Mouse (Mus musculus): Measurements from ENCODE around the gene Ifnar1. TPM values are rescaled to one million over a fixed set of nuclear protein-coding genes. Genes with fewer than 3 reads are reported as not detected.
"Not testable (repeated sequence)": the region's sequence is repeated elsewhere in the genome, so short reads cannot be mapped to it uniquely, and the experiment has no call there.

Ifnar1 gene
- total RNA-seq, 2 experiments from 2014 or later: 83.8 to 92.7 TPM

DNA sequence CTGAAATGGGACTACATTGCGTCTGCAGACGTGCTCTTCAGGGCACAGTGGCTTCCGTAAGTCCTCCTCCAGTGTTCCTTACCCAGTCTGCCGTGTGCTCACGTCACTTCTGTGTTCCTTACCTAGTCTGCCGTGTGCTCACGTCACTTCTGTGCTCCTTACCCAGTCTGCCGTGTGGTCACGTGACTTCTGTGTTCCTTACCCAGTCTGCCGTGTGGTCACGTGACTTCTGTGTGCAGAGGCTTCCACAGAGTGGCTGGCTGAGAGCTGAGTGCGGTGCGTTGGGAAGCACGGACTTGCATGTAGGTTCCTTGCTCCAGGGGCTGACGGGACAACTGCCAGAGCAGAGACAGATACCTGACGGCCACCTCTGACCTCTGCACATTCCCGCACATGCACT, 11.2 kb downstream of the Ifnar1 start:
- DNase-seq: peak; percentile 43
- intact Hi-C loops (cut with DNase I): no loop called here

DNA sequence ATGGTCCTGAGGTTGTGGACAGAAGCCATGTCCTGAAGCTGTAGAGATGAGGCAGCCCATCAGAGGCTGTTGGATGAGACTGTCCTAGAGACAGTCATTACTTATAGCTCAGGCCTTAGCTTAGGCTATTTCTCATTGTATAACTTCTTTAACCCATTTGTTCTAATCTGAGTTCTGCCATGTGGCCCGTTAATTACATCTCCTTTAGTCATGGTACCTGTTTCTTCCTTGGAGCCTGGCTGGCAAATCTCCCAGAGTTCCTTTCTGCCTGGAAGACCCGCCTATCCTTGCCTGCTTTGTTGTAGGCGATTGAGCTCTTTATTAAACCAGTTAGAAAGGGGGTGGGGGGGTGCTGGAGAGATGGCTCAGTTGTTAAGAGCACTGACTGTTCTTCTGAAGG, 11.7 kb downstream of the Ifnar1 start:
- DNase-seq: no peak
- intact Hi-C loops (cut with DNase I): no loop called here

DNA sequence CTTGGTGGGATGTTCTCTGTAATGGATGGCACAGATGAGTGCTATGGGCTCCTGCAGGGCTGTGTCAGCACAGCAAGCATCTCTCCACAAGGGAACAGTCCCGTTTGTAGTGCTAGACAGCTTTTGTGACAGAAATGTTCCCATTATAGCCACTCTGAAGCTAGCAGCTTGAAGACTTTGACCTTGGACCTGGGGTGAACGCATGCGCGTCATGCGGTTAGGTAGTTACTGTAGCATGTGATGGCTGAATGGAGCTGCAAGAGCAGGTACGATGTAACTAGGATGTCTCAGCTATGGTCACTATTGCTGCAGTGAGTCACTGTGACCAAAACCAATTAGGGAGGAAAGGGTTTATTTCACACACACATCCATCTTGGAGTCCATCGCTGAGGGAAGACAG, 13.0 kb downstream of the Ifnar1 start:
- intact Hi-C loops (cut with DNase I): no loop called here
- no peak for DNase-seq

DNA sequence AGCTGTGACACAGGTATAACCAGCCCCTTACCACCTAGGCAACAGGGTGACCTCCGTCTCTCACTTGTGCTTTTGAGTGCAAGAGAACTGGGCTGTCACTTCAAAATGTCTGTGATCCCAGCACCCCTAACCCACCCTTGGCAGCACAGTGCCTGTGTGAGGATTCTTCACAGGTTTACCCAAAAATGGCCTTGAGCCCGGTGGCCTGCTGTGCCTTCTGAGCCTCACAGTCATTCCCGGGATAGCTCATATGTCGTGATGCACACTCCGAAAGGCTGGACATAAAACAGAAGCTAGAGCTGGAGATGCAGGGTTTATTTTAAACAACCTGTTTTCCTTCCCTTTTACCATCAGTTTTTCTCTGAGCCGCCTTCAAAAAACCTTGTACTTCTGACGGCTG, 19.7 kb downstream of the Ifnar1 start:
- no peak for DNase-seq
- intact Hi-C loops (cut with DNase I): no loop called here

DNA sequence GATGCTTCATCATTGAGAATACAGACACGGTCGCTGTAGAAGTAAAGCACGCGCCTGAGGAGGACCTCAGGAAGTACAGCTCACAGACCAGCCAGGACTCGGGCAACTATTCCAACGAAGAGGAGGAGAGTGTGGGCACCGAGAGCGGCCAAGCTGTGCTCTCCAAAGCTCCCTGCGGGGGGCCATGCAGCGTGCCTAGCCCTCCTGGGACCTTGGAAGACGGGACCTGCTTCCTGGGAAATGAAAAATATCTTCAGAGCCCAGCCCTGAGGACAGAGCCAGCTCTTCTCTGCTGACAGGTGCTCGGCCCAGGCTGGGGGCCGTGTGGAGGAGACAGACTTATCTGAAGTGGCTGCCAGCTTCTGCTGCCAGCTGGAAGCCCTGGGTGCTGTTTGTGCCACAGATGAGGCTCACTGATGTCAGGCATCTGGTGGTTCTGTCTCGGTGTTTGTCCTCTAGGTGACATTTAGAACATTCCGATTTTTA, 20.1 kb downstream of the Ifnar1 start:
- intact Hi-C loops (cut with DNase I): no loop called here
- DNase-seq: peak; percentile 66

DNA sequence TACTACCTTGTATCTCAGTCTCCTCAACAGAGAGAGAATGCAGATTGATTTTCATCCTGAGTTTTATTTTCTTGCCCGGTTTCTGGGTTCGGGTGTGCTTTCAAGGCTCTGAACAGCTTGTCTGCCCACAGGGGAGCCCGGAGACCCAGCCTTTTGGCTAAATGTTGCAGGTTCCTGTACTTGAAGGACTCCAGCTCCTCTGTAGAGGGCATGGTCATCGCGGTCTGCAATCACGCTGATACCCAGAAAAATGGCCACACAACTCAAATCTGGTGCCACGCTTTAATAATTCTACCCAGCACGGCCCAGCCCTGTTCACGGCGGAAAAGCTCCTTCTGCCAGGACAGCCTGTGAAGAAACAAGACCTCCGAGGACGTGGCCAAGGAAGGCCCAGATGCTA, 21.4 kb downstream of the Ifnar1 start:
- no peak for DNase-seq
- intact Hi-C loops (cut with DNase I): no loop called here

DNA sequence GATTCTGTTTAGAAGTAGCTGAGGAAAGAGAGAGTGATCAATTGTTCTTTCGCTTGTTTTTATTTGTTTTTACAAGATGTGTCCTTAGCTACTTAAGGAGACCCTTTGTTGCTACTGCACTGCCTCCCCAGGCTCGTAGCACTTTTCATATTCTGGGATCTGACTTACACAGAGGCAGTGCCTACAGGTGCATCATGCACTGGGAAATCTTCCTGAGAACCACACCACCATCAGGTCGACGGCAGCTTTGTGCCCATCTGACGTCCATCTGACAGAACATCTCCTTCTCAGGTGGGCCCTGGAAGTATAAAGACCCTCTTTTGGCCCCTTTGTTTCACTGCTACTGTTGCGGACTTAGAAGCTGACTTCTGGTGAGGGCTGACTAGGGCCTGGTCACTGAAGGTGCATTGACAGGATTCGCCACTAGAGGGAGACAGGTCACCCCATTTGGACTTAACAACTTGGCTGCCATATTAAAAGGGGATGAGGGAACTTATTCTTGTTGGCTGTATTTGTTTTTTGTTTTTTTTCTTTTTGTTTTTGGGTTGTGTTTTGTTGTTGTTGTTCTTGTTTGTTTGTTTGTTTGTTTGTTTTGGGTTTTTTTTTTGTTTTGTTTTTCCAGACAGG, 27.2 kb downstream of the Ifnar1 start:
- intact Hi-C loops (cut with DNase I): loop anchor here (2.0 to 5.0 kb wide), 2 partner anchors 49 to 70 kb away; no protein-coding TSS in a partner anchor
- peak; percentile 78 for DNase-seq

DNA sequence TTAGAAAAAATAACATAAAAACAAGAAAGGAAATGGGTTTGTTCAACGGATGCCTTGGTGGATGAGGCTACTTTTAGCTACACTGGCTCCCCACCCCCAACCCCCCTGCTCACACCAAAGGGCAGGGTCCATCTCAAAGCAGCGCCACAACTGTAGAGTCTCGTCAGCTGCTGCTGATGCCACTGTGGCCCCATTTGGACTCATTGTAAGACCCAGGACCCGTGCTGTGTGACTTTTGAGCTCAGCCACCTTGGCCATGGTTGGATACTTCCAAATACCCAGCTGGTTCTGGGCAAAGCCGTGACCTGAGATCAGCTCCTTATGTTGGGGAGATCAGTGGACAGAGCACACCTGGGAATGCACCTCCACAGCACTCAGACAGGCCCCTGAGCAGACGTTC, 28.1 kb downstream of the Ifnar1 start:
- intact Hi-C loops (cut with DNase I): loop anchor here (2.0 to 5.0 kb wide), 2 partner anchors 48 to 69 kb away; no protein-coding TSS in a partner anchor
- DNase-seq: no peak

DNA sequence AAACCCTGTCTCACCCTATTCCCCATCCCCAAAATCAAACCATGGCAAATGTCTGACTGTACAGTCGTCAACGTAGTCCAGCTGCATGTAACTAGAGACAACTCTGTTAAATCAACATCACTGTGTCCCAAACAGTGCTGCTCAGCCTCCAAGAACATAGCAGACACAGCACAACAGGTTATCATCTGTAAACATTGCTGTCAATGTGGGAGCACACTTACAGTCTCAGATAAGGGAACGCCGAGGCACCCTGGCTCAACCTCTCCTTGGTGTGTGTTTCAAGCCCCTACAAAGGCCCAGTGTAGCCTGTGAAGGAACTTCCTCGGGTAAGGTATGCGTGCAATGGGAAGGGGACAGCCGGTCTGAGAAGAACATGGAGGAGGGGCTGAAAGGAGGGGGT, 32.0 kb downstream of the Ifnar1 start:
- no peak for DNase-seq
- intact Hi-C loops (cut with DNase I): no loop called here

DNA sequence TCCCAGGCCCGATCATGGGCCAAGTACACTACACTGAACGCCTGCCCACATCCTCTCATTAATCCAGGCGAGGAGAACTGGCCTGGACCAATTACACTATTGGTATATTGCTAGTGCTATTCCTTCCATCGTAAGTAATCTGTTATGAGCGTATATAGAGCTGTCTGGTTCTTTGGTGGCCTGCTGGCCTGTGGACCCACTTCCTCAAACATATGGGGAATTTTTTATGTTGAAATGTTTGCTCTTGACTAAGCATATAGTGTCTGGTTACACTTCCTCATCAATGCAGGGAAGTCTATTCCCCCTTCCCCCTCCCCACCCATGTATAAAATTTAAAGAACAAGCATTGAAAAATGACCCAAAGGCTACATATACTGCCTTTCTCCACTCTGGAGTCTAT, 37.0 kb downstream of the Ifnar1 start:
- intact Hi-C loops (cut with DNase I): no loop called here
- no peak for DNase-seq

DNA sequence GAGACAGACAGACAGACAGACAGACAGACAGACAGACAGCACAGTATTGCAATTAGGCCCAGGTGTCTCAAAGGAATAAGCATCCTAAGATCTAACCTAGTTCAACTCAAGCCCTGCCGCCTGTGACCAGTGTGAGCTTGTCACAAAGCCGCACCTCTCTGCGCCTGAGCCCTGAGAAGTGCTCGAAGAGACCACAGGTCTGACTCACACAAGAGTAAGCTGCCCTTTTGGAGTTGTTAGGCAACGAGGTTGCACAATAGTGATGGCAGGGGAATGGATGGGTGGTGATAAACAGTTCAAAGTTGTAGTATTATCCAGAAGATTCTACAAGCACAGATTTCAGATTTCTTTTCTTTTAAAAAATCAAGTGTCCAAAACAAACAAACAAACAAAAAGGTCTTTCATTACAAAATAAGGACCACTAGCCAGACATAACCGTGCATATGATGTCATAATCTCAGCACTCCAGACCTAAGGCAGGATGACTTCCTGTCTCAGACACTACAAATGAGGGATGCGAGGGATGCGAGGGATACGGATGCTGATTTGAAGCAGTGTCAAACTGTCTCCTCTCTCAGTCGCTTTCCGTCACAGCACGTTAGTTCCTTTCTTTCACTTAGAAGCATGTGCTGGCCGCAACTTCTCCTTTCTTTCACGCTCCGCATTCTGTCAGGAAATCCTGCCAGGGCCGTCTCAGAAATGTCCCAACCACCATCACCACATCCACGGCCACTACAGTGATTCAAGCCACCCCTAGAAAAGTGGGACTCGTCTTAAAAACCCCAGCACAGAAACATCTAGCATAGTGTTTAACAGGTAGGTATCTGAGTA, 37.7 kb downstream of the Ifnar1 start:
- no peak for DNase-seq
- intact Hi-C loops (cut with DNase I): no loop called here

DNA sequence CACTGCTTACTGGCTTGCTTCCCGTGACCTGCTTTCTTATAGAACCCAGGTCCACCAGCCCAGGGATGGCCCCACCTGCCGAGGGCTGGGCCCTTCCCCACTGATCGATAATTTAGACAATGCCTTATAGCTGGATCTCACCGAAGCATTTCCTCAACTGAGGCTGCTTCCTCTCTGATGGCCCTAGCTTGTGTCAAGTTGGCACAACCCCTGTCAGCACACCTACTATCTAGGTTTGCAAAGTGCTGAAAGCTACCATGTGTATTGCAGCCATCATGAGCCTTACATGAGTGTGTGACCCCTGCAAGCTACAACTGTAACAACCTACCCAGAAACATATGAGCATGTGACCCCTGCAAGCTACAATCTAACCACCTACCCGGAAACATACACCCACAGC, 39.2 kb downstream of the Ifnar1 start:
- intact Hi-C loops (cut with DNase I): no loop called here

DNA sequence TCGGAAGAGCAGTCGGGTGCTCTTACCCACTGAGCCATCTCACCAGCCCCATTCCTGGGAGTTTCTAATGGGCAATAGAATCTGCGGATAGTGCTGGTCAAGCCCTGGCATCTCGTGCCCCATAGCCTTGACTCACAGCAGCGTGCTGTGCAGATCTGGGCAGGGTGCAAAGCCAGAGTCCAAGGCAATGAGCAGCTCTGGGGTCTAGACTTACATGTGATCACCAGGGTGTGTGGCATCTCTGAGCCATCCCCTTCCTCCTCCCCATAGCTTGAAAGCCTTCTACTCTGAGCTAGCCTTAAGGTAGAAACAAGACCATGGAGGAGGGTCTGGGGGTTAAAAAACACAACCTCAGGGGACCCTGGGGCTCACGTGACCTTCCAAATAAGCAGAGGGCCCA, 41.2 kb downstream of the Ifnar1 start:
- intact Hi-C loops (cut with DNase I): no loop called here
- no peak for DNase-seq

More for the DNA sequence above, 39.2 kb downstream of the Ifnar1 start:
- no peak for DNase-seq

DNA sequence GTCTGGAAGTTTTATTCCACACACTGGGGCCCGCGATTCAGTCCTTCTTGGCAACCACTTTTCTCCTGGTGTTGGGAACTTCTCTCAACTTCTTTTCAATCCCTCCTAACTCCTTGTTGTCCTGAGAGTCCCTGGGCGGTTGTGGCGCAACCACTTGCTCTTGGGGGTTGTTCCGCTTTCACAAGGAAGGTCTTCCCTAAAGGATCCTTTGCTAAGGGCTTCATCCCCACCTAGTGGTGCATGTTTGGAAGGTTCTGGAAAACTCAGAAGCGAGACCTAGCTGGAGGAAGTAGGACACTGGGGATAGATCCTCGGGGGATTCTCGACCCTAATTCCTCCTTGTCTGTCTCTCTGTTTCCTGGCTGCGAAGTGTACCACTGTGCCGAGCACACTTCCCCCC, 42.0 kb downstream of the Ifnar1 start:
- DNase-seq: no peak
- intact Hi-C loops (cut with DNase I): no loop called here

DNA sequence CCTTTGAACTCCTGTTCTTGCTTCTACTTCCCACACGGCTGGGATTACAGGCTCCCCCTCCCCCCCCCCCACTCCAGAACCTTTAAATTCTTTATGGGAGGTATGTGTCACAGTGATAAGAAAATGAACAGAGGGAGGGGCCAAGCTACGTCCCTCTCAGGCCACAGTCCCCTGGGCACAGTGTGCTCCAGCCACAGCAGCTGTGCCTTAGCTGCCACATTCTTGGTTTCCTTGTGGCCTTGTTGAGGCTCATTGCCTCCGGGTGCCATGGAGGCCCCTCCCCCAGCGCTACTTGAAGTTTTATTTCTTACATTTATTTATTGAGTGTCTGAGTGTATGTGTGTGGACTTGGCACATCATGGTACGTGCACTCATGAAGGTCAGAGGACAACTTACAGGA, 42.5 kb downstream of the Ifnar1 start:
- intact Hi-C loops (cut with DNase I): no loop called here

DNA sequence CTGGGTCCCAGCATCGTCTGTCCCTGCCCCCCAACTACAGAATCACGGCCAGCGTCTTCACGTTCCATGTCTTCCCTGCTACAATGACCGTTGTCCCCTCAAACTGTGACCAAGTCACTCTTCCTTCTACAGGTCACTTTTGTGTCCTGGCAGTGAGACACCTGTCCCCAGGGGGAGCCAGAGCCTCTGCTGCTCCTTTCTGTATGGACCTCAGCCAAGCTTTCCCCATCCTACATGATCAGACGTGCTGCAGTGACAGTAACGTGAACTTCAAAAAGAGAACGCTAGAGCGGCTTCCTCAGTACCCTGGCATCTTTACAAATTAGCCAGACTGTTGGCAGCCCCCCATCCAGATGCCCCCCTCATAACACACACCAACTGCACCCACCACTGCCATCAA, 43.5 kb downstream of the Ifnar1 start:
- intact Hi-C loops (cut with DNase I): no loop called here
- DNase-seq: peak; percentile 30

More for the DNA sequence above, 42.5 kb downstream of the Ifnar1 start:
- DNase-seq: no peak

DNA sequence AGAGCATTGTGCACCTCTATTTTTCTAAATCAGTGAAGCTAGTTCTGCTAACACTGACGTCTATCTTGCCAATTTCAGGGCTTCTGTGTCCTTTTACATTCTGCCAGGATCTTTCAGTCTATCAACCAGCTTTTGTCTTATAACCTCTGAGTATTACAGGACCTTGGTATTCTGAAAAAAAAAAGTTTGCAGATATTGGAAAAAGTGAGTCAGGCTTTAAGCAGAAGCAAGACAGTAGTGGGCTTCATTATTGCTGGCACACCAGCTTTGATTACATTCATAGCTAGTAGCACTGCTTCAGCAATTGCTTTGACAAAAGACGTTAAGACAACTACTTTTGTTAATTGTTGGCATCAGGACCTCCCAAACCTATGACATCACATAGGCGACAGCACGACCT, 45.8 kb downstream of the Ifnar1 start:
- intact Hi-C loops (cut with DNase I); DNase-seq: not testable (repeated sequence)

DNA sequence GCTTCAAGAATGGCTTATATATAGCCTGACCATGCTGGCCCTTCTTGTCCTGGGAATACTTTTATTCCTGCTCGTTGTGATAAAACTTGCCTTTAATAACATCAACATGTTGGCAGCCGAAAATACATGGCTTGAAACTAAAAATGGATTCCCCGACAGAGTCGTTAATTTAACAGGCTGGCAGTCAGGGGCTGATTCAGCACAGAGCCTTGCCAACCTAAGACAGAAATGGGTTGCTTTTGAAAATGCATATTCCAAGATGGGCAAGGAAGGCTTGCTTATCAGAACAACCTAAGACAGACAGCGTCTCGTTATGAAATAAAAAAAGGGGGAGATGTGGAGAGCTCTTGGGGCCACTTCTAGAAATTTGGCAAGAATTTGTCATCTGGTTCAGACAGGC, 46.8 kb downstream of the Ifnar1 start:
- intact Hi-C loops (cut with DNase I): no loop called here
- DNase-seq: no peak

DNA sequence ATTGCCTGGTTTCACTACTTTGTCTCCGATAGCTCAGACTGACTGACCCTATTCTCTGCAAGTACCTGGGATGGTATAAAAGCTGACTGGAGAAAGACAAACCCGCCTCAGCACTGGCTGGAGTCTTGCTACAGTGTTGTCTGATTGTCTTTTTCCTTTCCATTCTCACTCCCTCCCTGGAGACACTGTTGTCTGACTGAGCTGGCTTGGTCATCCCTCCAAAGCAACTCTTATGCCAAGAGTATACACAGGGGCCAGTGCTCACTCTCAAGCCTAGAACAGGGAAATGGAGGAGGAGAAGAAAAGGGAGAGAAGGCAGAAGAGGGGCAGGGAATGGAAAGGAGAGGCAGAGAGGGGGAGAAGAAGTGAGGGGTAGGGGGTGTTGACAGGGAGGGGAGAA, 47.4 kb downstream of the Ifnar1 start:
- intact Hi-C loops (cut with DNase I): no loop called here
- no peak for DNase-seq

DNA sequence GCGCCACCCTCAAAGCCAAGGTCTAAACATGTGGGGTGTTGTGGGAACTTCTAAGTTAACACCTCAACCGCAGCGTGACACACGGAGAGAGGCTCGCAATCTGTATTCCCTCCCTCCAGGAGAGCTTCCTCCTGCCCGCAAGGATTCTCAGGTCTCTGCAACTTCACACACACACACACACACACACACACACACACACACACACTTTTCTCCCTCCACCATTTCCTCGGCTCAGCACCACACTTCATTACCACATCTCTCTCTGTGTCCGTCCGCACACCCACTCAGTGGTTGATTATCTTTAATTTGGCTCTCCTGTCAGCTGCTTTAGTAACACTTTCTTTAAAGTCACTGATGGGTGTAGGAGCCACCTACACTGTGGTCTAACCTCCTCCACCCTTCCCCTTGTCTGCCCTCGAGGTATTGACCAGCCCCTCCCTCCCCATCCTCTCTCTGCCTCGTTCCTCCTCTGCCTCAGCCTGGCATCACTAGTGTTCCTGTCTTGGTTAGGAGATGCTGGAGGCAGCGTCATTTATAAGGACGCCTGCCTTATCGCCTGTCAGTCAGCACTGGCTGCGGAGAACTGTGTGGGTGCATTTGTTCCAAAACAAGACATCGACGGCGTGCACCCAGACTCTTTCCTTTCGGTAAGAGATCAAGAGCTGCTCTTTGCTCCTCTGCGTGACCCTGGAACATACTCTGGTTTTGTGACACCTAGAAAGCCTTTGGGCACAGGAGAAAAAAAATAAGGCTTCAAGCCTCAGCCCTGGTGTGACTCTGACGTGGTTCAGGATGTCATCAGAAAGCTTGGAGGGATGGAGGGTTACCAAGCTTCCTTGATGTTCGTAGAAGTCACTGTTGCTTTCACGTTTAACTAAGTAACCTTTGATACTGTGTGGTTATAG, 48.3 kb downstream of the Ifnar1 start:
- intact Hi-C loops (cut with DNase I): no loop called here
- DNase-seq: no peak

DNA sequence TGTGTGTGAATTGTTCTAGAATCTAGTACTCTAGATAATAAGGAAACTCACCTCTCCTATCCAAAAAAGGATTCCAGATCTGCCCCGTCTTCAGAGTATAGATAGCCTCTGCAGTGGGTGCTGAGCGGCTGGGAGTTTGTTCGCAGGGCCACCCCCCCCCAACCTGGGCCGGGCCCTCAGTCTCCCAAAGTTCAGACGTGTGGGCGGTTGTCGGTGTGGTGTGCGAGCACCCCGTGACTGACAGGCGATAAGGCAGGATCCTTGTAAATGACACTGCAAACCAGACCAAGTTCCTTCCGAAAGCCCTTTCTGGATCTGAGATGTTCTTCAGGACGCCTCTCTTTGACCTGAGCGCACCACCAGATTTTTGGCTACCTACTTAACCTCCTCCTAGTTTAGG, 49.4 kb downstream of the Ifnar1 start:
- intact Hi-C loops (cut with DNase I): no loop called here
- DNase-seq: peak; percentile 34
